Mouse (Mus musculus) bone marrow, adult 2 months (tissue): Measurements from ENCODE around the gene Acadvl.

ENCODE experiments used
- CTCF ChIP-seq: fragments of 200-500 bp; IDR thresholded peaks from 2 replicates; pipeline ENCODE4 v1.5.1; 2011; ENCODE audit warnings: low read length, control low read depth; ENCODE audit not compliant: control insufficient read depth, insufficient read depth
- POLR2A ChIP-seq: fragments of 200-500 bp; IDR thresholded peaks from 2 replicates; pipeline ENCODE4 v1.6.1; 2011; ENCODE audit warnings: low read depth, mild to moderate bottlenecking, control low read depth, low read length, borderline replicate concordance; ENCODE audit not compliant: control insufficient read depth

DNA sequence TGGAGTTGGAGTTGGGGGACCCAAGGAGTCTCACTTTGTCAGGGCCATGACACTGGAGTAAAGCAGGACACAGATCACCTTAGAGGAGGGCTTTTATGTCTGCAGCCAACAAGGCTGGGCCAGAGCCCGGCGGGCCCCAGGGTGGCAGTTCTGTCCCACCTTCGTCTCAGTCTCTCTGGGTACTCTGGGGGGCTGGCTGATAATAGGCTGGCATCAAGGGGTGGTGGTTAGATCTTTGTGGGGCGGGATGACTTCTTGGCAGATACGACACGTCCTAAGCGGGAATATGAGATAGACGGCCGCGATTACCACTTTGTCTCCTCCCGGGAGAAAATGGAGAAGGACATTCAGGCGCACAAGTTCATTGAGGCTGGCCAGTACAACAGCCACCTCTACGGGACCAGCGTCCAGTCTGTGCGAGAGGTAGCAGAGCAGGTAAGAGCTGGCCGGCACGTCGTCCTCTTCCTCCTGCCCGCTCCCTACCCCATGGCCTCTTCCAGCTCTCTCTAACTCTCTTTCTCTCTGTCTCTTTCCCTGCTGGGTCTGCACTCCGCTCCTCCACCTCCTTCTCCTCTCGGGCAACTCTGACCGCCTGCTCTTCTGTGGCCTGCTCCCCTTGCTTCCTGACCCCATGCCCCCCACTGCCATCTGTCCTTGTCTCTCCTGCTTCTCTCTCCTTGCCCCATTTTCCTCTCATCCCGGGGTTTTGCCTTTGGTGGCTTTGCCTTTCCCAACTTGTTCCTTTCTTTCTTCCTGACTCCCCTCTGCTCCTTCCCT lies 27.3 kb upstream of the Acadvl start:
- TF ChIP-seq CTCF (no peak), POLR2A (no peak)
